Mouse (Mus musculus): ENCODE measurements around the gene Tmigd1. TPM values are rescaled to one million over a fixed set of nuclear protein-coding genes. Genes with fewer than 3 reads are reported as not detected.

Gene Tmigd1
- total RNA-seq (2014; rRNA removed), result not detected in 2 replicates
- 0.18 TPM in 1 of 2 replicates, not detected in the other for polyA plus RNA-seq (2015; fragmentation: Nextera tagmentation; extraction: Ambion mirVana)

- H3K4me1 ChIP-seq (ENCODE audit: insufficient read depth, low read length), result no peaks in the 10 kb centered on the region
- H3K27ac ChIP-seq (ENCODE audit: low read depth, low read length), result no peak within 1 kb of the TSS
- no peak within 1 kb of the TSS for H3K4me2 ChIP-seq (ENCODE audit: low read depth, low read length, poor library complexity, severe bottlenecking)
- H3K27me3 ChIP-seq (ENCODE audit: insufficient read depth, low read length), result no peaks in the 10 kb centered on the region
- no peak for ATAC-seq (ENCODE audit: low FRiP score)
- no peak within 1 kb of the TSS for H3K9ac ChIP-seq (replicated peaks; ENCODE audit: low read length, poor library complexity, severe bottlenecking)
- no peaks in the 10 kb centered on the region for H3K9me3 ChIP-seq (ENCODE audit: low read length)
- H3K36me3 ChIP-seq (ENCODE audit: insufficient read depth, low read length), result no peaks in the 10 kb centered on the region
- DNase-seq (ENCODE audit: low spot score), result no peak
- no peak within 1 kb of the TSS for H3K4me3 ChIP-seq (ENCODE audit: low read depth, low read length)
- 62% methylated on average over 7 of the region's 7 CpGs for WGBS
- no peak for TF ChIP-seq CTCF (IDR thresholded peaks at IDR 0.05)
These were observed at the start of gene Tmigd1 for GRCm38 (mm10) chr11:76901579-76902361. Gene Tmigd1, plus strand, starts transcription at chr11:76902159.

GRCm38 (mm10) chr11:76854475-76855341 is 47.3 kb upstream of the Tmigd1 start:
- Histone ChIP-seq H3K36me3 (ENCODE audit: insufficient read depth, low read length) (no peaks in the 10 kb centered on the region), H3K27ac (ENCODE audit: low read depth, low read length) (no peak overlapping the region), H3K4me2 (ENCODE audit: low read depth, low read length, poor library complexity, severe bottlenecking) (no peak overlapping the region), H3K9me3 (ENCODE audit: low read length) (no peaks in the 10 kb centered on the region), H3K27me3 (ENCODE audit: insufficient read depth, low read length) (no peaks in the 10 kb centered on the region), H3K9ac (replicated peaks; ENCODE audit: low read length, poor library complexity, severe bottlenecking) (no peak overlapping the region), H3K4me1 (ENCODE audit: insufficient read depth, low read length) (no peaks in the 10 kb centered on the region), H3K4me3 (ENCODE audit: low read depth, low read length) (no peak overlapping the region)
- ATAC-seq (ENCODE audit: low FRiP score) (no peak), DNase-seq (ENCODE audit: low spot score) (no peak)
- WGBS, result 52% methylated on average over 17 of the region's 17 CpGs
- no peak for TF ChIP-seq CTCF (IDR thresholded peaks at IDR 0.05)

GRCm38 (mm10) chr11:76856601-76857000 is 45.4 kb upstream of the Tmigd1 start:
- H3K27ac ChIP-seq (ENCODE audit: low read depth, low read length), result no peak overlapping the region
- no peak overlapping the region for H3K4me3 ChIP-seq (ENCODE audit: low read depth, low read length)
- DNase-seq (ENCODE audit: low spot score) (no peak), ATAC-seq (ENCODE audit: low FRiP score) (no peak)
- H3K27me3 ChIP-seq (ENCODE audit: insufficient read depth, low read length), result no peaks in the 10 kb centered on the region
- no peaks in the 10 kb centered on the region for H3K9me3 ChIP-seq (ENCODE audit: low read length)
- no peaks in the 10 kb centered on the region for H3K4me1 ChIP-seq (ENCODE audit: insufficient read depth, low read length)
- no peak overlapping the region for H3K4me2 ChIP-seq (ENCODE audit: low read depth, low read length, poor library complexity, severe bottlenecking)
- WGBS, result 91% methylated on average over 2 of the region's 2 CpGs
- H3K36me3 ChIP-seq (ENCODE audit: insufficient read depth, low read length), result no peaks in the 10 kb centered on the region
- no peak overlapping the region for H3K9ac ChIP-seq (replicated peaks; ENCODE audit: low read length, poor library complexity, severe bottlenecking)
- TF ChIP-seq CTCF (IDR thresholded peaks at IDR 0.05), result no peak

- Histone ChIP-seq H3K9me3 (ENCODE audit: low read length) (no peaks in the 10 kb centered on the region), H3K9ac (replicated peaks; ENCODE audit: low read length, poor library complexity, severe bottlenecking) (no peak overlapping the region), H3K27me3 (ENCODE audit: insufficient read depth, low read length) (no peaks in the 10 kb centered on the region), H3K4me2 (ENCODE audit: low read depth, low read length, poor library complexity, severe bottlenecking) (no peak overlapping the region), H3K4me1 (ENCODE audit: insufficient read depth, low read length) (no peaks in the 10 kb centered on the region), H3K36me3 (ENCODE audit: insufficient read depth, low read length) (no peaks in the 10 kb centered on the region), H3K27ac (ENCODE audit: low read depth, low read length) (no peak overlapping the region), H3K4me3 (ENCODE audit: low read depth, low read length) (no peak overlapping the region)
- DNase-seq (ENCODE audit: low spot score) (no peak), ATAC-seq (ENCODE audit: low FRiP score) (no peak)
- 86% methylated on average over 7 of the region's 7 CpGs for WGBS
- no peak for TF ChIP-seq CTCF (IDR thresholded peaks at IDR 0.05)
These were observed 44.8 kb upstream of the Tmigd1 start for GRCm38 (mm10) chr11:76857111-76857510.

- Histone ChIP-seq H3K4me2 (ENCODE audit: low read depth, low read length, poor library complexity, severe bottlenecking) (no peak overlapping the region), H3K27ac (ENCODE audit: low read depth, low read length) (no peak overlapping the region), H3K9me3 (ENCODE audit: low read length) (no peaks in the 10 kb centered on the region), H3K27me3 (ENCODE audit: insufficient read depth, low read length) (no peaks in the 10 kb centered on the region), H3K4me3 (ENCODE audit: low read depth, low read length) (no peak overlapping the region), H3K36me3 (ENCODE audit: insufficient read depth, low read length) (no peaks in the 10 kb centered on the region), H3K4me1 (ENCODE audit: insufficient read depth, low read length) (no peaks in the 10 kb centered on the region), H3K9ac (replicated peaks; ENCODE audit: low read length, poor library complexity, severe bottlenecking) (no peak overlapping the region)
- 79% methylated on average over 5 of the region's 5 CpGs for WGBS
- no peak for TF ChIP-seq CTCF (IDR thresholded peaks at IDR 0.05)
- DNase-seq (ENCODE audit: low spot score) (no peak), ATAC-seq (ENCODE audit: low FRiP score) (no peak)
These were observed 43.2 kb upstream of the Tmigd1 start for GRCm38 (mm10) chr11:76858781-76859180.

GRCm38 (mm10) chr11:76859261-76859660 is 42.7 kb upstream of the Tmigd1 start:
- H3K27me3 ChIP-seq (ENCODE audit: insufficient read depth, low read length), result no peaks in the 10 kb centered on the region
- no peak overlapping the region for H3K27ac ChIP-seq (ENCODE audit: low read depth, low read length)
- H3K9me3 ChIP-seq (ENCODE audit: low read length), result no peaks in the 10 kb centered on the region
- WGBS, result 42% methylated on average over 5 of the region's 5 CpGs
- no peak overlapping the region for H3K4me3 ChIP-seq (ENCODE audit: low read depth, low read length)
- no peaks in the 10 kb centered on the region for H3K36me3 ChIP-seq (ENCODE audit: insufficient read depth, low read length)
- no peaks in the 10 kb centered on the region for H3K4me1 ChIP-seq (ENCODE audit: insufficient read depth, low read length)
- ATAC-seq (ENCODE audit: low FRiP score) (no peak), DNase-seq (ENCODE audit: low spot score) (no peak)
- no peak overlapping the region for H3K9ac ChIP-seq (replicated peaks; ENCODE audit: low read length, poor library complexity, severe bottlenecking)
- no peak for TF ChIP-seq CTCF (IDR thresholded peaks at IDR 0.05)
- no peak overlapping the region for H3K4me2 ChIP-seq (ENCODE audit: low read depth, low read length, poor library complexity, severe bottlenecking)

Data from midbrain, postnatal 0 days (tissue).